8 mouse cellular contexts compared by ENCODE assay signal in genomic region chr1:133424547-133425140, GRCm38 (mm10). TPM values are rescaled to one million over a fixed set of nuclear protein-coding genes. Genes with fewer than 3 reads are reported as not detected.
A peak's percentile ranks its signal among the peaks of the same experiment; 100 is the strongest.
DNase-seq lines count a peak whose midpoint lies in the region; ATAC-seq and TF ChIP-seq lines count a peak whose summit lies in the region.

No protein-coding gene starts in this region.

- no peak for DNase-seq in kidney, postnatal 0 days (ENCODE audit: low spot score)
- DNase-seq in kidney, postnatal 10 days = no peak
- DNase-seq in forebrain, embryonic 11.5 days (ENCODE audit: low spot score) = peak; percentile 48
- no peak for DNase-seq in adrenal gland, adult 18-20 months (ENCODE audit: low spot score in 2 of 2)
- DNase-seq in adrenal gland, postnatal 36 days = no peak
- no peak for DNase-seq in layer of hippocampus, adult 11-12 months (ENCODE audit: low spot score)

- no peaks in the 10 kb centered on the region for H3K27me3 ChIP-seq in kidney, postnatal 0 days (ENCODE audit: insufficient read depth, low read length)
- no peaks in the 10 kb centered on the region for H3K27me3 ChIP-seq in forebrain, embryonic 11.5 days (ENCODE audit: control insufficient read depth, insufficient read depth, low read length)
- no peaks in the 10 kb centered on the region for H3K27me3 ChIP-seq in intestine, embryonic 16.5 days (replicated peaks; ENCODE audit: control insufficient read depth, insufficient read depth, low read length)
- H3K27me3 ChIP-seq in neural tube, embryonic 14.5 days (ENCODE audit: control insufficient read depth, insufficient read depth, low read length) = no peaks in the 10 kb centered on the region

- no peaks in the 10 kb centered on the region for H3K36me3 ChIP-seq in kidney, postnatal 0 days (ENCODE audit: insufficient read depth, low read length)
- H3K36me3 ChIP-seq in forebrain, embryonic 11.5 days (ENCODE audit: control insufficient read depth, insufficient read depth, low read length) = no peaks in the 10 kb centered on the region
- H3K36me3 ChIP-seq in intestine, embryonic 16.5 days (ENCODE audit: control insufficient read depth, insufficient read depth, low read length) = no peaks in the 10 kb centered on the region
- no peaks in the 10 kb centered on the region for H3K36me3 ChIP-seq in neural tube, embryonic 14.5 days (ENCODE audit: control insufficient read depth, insufficient read depth, low read length)

- no peaks in the 10 kb centered on the region for H3K9me3 ChIP-seq in kidney, postnatal 0 days (replicated peaks; ENCODE audit: low read length)
- peaks cover 3% of the 10 kb centered on the region; the same call in 1 of the 2 replicates for H3K9me3 ChIP-seq in forebrain, embryonic 11.5 days (ENCODE audit: control insufficient read depth, low read length)
- peaks cover 4% of the 10 kb centered on the region for H3K9me3 ChIP-seq in intestine, embryonic 16.5 days (ENCODE audit: control insufficient read depth, low read length)
- no peaks in the 10 kb centered on the region for H3K9me3 ChIP-seq in neural tube, embryonic 14.5 days (ENCODE audit: control insufficient read depth, low read length)

- H3K27ac ChIP-seq in kidney, postnatal 0 days = no peak overlapping the region
- H3K27ac ChIP-seq in forebrain, embryonic 11.5 days (ENCODE audit: low read depth, low read length) = no peak overlapping the region
- H3K27ac ChIP-seq in intestine, embryonic 16.5 days (ENCODE audit: low read length) = no peak overlapping the region; the same call in 1 of the 2 replicates
- H3K27ac ChIP-seq in neural tube, embryonic 14.5 days (ENCODE audit: low read depth, low read length) = no peak overlapping the region

- peaks cover 17% of the 10 kb centered on the region for H3K4me1 ChIP-seq in kidney, postnatal 0 days (replicated peaks; ENCODE audit: insufficient read depth, low read length)
- H3K4me1 ChIP-seq in forebrain, embryonic 11.5 days (replicated peaks; ENCODE audit: control insufficient read depth, insufficient read depth, low read length) = peaks cover 6% of the 10 kb centered on the region; the same call in 1 of the 2 replicates
- peaks cover 24% of the 10 kb centered on the region for H3K4me1 ChIP-seq in intestine, embryonic 16.5 days (ENCODE audit: control insufficient read depth, insufficient read depth, low read length)
- 0 out of 2 replicates have a peak, but pooled peaks cover 6% of the 10 kb centered on the region for H3K4me1 ChIP-seq in neural tube, embryonic 14.5 days (ENCODE audit: control insufficient read depth, insufficient read depth, low read length)

- no peak for TF ChIP-seq CTCF in kidney, postnatal 0 days (IDR thresholded peaks at IDR 0.05; ENCODE audit: low read depth)

- ATAC-seq in kidney, postnatal 0 days (replicated peaks; ENCODE audit: low FRiP score, low read depth) = no peak
- no peak for ATAC-seq in forebrain, embryonic 11.5 days (replicated peaks; ENCODE audit: low FRiP score)
- ATAC-seq in intestine, embryonic 16.5 days = peak; percentile 41
- no peak for ATAC-seq in neural tube, embryonic 14.5 days (ENCODE audit: low read depth)

- peak overlapping the region; percentile 80 for H3K4me3 ChIP-seq in kidney, postnatal 0 days (replicated peaks; ENCODE audit: low read depth, low read length)
- no peak overlapping the region for H3K4me3 ChIP-seq in forebrain, embryonic 11.5 days (ENCODE audit: low read depth, low read length)
- H3K4me3 ChIP-seq in intestine, embryonic 16.5 days (ENCODE audit: low read length) = no peak overlapping the region
- H3K4me3 ChIP-seq in neural tube, embryonic 14.5 days (ENCODE audit: low read depth, low read length) = peak overlapping the region; percentile 62; the same call in 1 of the 2 replicates

- WGBS in kidney, postnatal 0 days = 49% methylated on average over 4 of the region's 4 CpGs
- 66% methylated on average over 4 of the region's 4 CpGs for WGBS in forebrain, embryonic 11.5 days
- WGBS in intestine, embryonic 16.5 days = 53% methylated on average over 4 of the region's 4 CpGs
- WGBS in neural tube, embryonic 14.5 days = 59% methylated on average over 4 of the region's 4 CpGs

- H3K4me2 ChIP-seq in kidney, postnatal 0 days (ENCODE audit: low read length) = 0 out of 2 replicates have a peak overlapping the region, but pooled peaks have one; percentile 6
- no peak overlapping the region for H3K4me2 ChIP-seq in forebrain, embryonic 11.5 days (ENCODE audit: low read depth, low read length, severe bottlenecking)
- H3K4me2 ChIP-seq in intestine, embryonic 16.5 days (ENCODE audit: low read depth, low read length) = peak overlapping the region; percentile 85; the same call in 1 of the 2 replicates
- H3K4me2 ChIP-seq in neural tube, embryonic 14.5 days (ENCODE audit: low read depth, low read length) = no peak overlapping the region; the same call in 1 of the 2 replicates

- H3K9ac ChIP-seq in kidney, postnatal 0 days (ENCODE audit: low read depth, low read length) = no peak overlapping the region
- H3K9ac ChIP-seq in forebrain, embryonic 11.5 days (ENCODE audit: low read length) = no peak overlapping the region
- H3K9ac ChIP-seq in intestine, embryonic 16.5 days (ENCODE audit: low read depth, low read length) = no peak overlapping the region
- H3K9ac ChIP-seq in neural tube, embryonic 14.5 days (replicated peaks; ENCODE audit: low read depth, low read length) = no peak overlapping the region

RNA-seq across cellular contexts. Expression of gene Sox13, which starts 0.5 kb away (rescaled TPM):
- polyA plus RNA-seq in kidney, postnatal 0 days (2015; fragmentation: Nextera tagmentation; extraction: Ambion mirVana) = 12.0 and 13.7 TPM in 2 replicates
- 12.3 TPM in 2 replicates for polyA plus RNA-seq in forebrain, embryonic 11.5 days (2014; fragmentation: Nextera tagmentation; extraction: Ambion mirVana)
- 5.5 and 7.0 TPM in 2 replicates for polyA plus RNA-seq in intestine, embryonic 16.5 days (2015; fragmentation: Nextera tagmentation; extraction: Ambion mirVana)
- polyA plus RNA-seq in neural tube, embryonic 14.5 days (2014; fragmentation: Nextera tagmentation; extraction: Ambion mirVana) = 4.0 and 5.2 TPM in 2 replicates
- total RNA-seq in adrenal gland, adult 18-20 months (2021) = 10 to 100 TPM; 14.0 to 18.5 TPM
- total RNA-seq in adrenal gland, postnatal 36 days (2021) = 10 to 100 TPM; 12.6 to 17.5 TPM

Comparison
In these comparisons a context has a peak if more than half of its experiments do, and no peak if none do; other contexts are left out.
1. H3K4me2 ChIP-seq: peak in kidney, postnatal 0 days (single experiment) and intestine, embryonic 16.5 days (single experiment); none in forebrain, embryonic 11.5 days (single experiment) and neural tube, embryonic 14.5 days (single experiment).
2. H3K4me3 ChIP-seq: peak in kidney, postnatal 0 days (single experiment) and neural tube, embryonic 14.5 days (single experiment); none in forebrain, embryonic 11.5 days (single experiment) and intestine, embryonic 16.5 days (single experiment).